Mouse (Mus musculus) CH12.LX (cell line): ENCODE data around the gene Katnbl1. TPM values are rescaled to one million over a fixed set of nuclear protein-coding genes. Genes with fewer than 3 reads are reported as not detected.

Experiments used
- DNase-seq: peaks from one replicate; pipeline ENCODE4 v3.0.0-alpha.2; 2013; ENCODE audit errors: extremely low read depth
- H3K27ac ChIP-seq: 2 replicates; pipeline ENCODE4 v1.5.1; 2012; ENCODE audit warnings: low read depth, mild to moderate bottlenecking, control low read depth, moderate library complexity; ENCODE audit not compliant: insufficient read depth
- H3K27me3 ChIP-seq: replicated peaks from 2 replicates; pipeline ENCODE3; 2012; ENCODE audit warnings: inconsistent platforms
- H3K36me3 ChIP-seq, 2 experiments: replicated peaks in 1 of 2; 2 replicates each; pipeline versions ENCODE3 to v1.6.1; 2012; ENCODE audit warnings: inconsistent platforms in 1 of 2, low read length in 1 of 2, mild to moderate bottlenecking in 1 of 2, mixed read lengths in 1 of 2, moderate library complexity in 1 of 2; ENCODE audit not compliant: control insufficient read depth in 1 of 2, insufficient read depth in 1 of 2
- H3K4me1 ChIP-seq, 2 experiments: 2 replicates each; pipeline ENCODE4 v1.6.1; 2012; ENCODE audit warnings: inconsistent platforms in 1 of 2, moderate library complexity in 1 of 2; ENCODE audit not compliant: insufficient read depth in 2 of 2, control insufficient read depth in 1 of 2
- H3K4me2 ChIP-seq: 2 replicates; pipeline ENCODE4 v1.6.1; 2012; ENCODE audit warnings: low read depth, mild to moderate bottlenecking, control low read depth; ENCODE audit not compliant: poor library complexity, insufficient read depth, severe bottlenecking
- H3K4me3 ChIP-seq, 3 experiments: fragments of 150-350 bp in 1 of 3; sonication (generic) in 1 of 3; replicated peaks in 1 of 3; 2 replicates each; pipeline versions ENCODE3 to v1.5.1; 2011 to 2012; ENCODE audit warnings: low read depth in 2 of 3, low read length in 2 of 3, mild to moderate bottlenecking in 2 of 3, moderate library complexity in 2 of 3, control low read depth in 1 of 3, improper control_type of control experiment in 1 of 3, inconsistent platforms in 1 of 3, mixed read lengths in 1 of 3; ENCODE audit not compliant: poor library complexity in 1 of 3
- H3K79me2 ChIP-seq: replicated peaks from 2 replicates; pipeline ENCODE4 v1.6.1; 2012; ENCODE audit warnings: mild to moderate bottlenecking, moderate library complexity; ENCODE audit not compliant: control insufficient read depth, poor library complexity, insufficient read depth, severe bottlenecking; ENCODE audit errors: extremely low read depth
- H3K9ac ChIP-seq: 2 replicates; pipeline ENCODE4 v1.6.1; 2012; ENCODE audit warnings: low read depth, mild to moderate bottlenecking, control low read depth, moderate library complexity; ENCODE audit not compliant: insufficient read depth
- H3K9me3 ChIP-seq: replicated peaks from 2 replicates; pipeline ENCODE3; 2012; ENCODE audit warnings: low read length, inconsistent platforms, mixed read lengths
- CHD1 ChIP-seq: IDR thresholded peaks from 2 replicates; pipeline ENCODE4 v1.6.1; 2012; ENCODE audit warnings: low read depth, low read length, improper control_type of control experiment, inconsistent platforms
- CHD2 ChIP-seq: IDR thresholded peaks from 2 replicates; pipeline ENCODE4 v1.6.1; 2011; ENCODE audit warnings: low read length, improper control_type of control experiment
- CTCF ChIP-seq, 2 experiments: IDR thresholded peaks in 1 of 2; conservative IDR thresholded peaks in 1 of 2; 2 replicates each; pipeline ENCODE4 v1.5.1; 2011 to 2012; ENCODE audit warnings: low read depth in 2 of 2, low read length in 2 of 2, improper control_type of control experiment in 1 of 2, inconsistent platforms in 1 of 2, mild to moderate bottlenecking in 1 of 2, moderate library complexity in 1 of 2
- EP300 ChIP-seq: IDR thresholded peaks from 2 replicates; pipeline ENCODE4 v1.6.1; 2011; ENCODE audit warnings: low read length, improper control_type of control experiment
- KAT2A ChIP-seq: IDR thresholded peaks from 2 replicates; pipeline ENCODE4 v1.6.1; 2012; ENCODE audit warnings: low read length, improper control_type of control experiment, inconsistent platforms; ENCODE audit not compliant: insufficient replicate concordance
- MAFK ChIP-seq: IDR thresholded peaks from 2 replicates; pipeline ENCODE4 v1.6.1; 2011; ENCODE audit warnings: low read length, improper control_type of control experiment; ENCODE audit not compliant: insufficient replicate concordance
- MAX ChIP-seq: IDR thresholded peaks from 2 replicates; pipeline ENCODE4 v1.6.1; 2011; ENCODE audit warnings: low read length, improper control_type of control experiment
- MAZ ChIP-seq: IDR thresholded peaks from 2 replicates; pipeline ENCODE4 v1.6.1; 2012; ENCODE audit warnings: low read depth, mild to moderate bottlenecking, inconsistent platforms, low read length, improper control_type of control experiment, moderate library complexity
- MEF2A ChIP-seq: IDR thresholded peaks from 2 replicates; pipeline ENCODE4 v1.6.1; 2014; ENCODE audit warnings: low read depth, mild to moderate bottlenecking, inconsistent platforms, low read length, improper control_type of control experiment, borderline replicate concordance
- NELFE ChIP-seq: IDR thresholded peaks from 2 replicates; pipeline ENCODE4 v1.6.1; 2011; ENCODE audit warnings: low read depth, low read length, improper control_type of control experiment
- PAX5 ChIP-seq: IDR thresholded peaks from 2 replicates; pipeline ENCODE4 v1.6.1; 2012; ENCODE audit warnings: low read length, inconsistent platforms, mixed read lengths
- POLR2A ChIP-seq: IDR thresholded peaks from 2 replicates; pipeline ENCODE4 v1.6.1; 2011; ENCODE audit warnings: low read depth, mild to moderate bottlenecking, improper control_type of control experiment, low read length
- SMC3 ChIP-seq: IDR thresholded peaks from 2 replicates; pipeline ENCODE4 v1.6.1; 2011; ENCODE audit warnings: low read depth, low read length, improper control_type of control experiment
- TBP ChIP-seq: conservative IDR thresholded peaks from 2 replicates; pipeline ENCODE4 v1.6.1; 2011; ENCODE audit warnings: low read depth, low read length, improper control_type of control experiment
- TCF12 ChIP-seq: IDR thresholded peaks from 2 replicates; pipeline ENCODE4 v1.6.1; 2014; ENCODE audit warnings: low read depth, mild to moderate bottlenecking, inconsistent platforms, low read length, improper control_type of control experiment
- UBTF ChIP-seq: IDR thresholded peaks from 2 replicates; pipeline ENCODE4 v1.6.1; 2012; ENCODE audit warnings: low read depth, mild to moderate bottlenecking, inconsistent platforms, low read length, improper control_type of control experiment, moderate library complexity
- USF2 ChIP-seq: conservative IDR thresholded peaks from 2 replicates; pipeline ENCODE4 v1.6.1; 2011; ENCODE audit warnings: low read depth, low read length, improper control_type of control experiment
- ZC3H11A ChIP-seq: IDR thresholded peaks from 2 replicates; pipeline ENCODE4 v1.6.1; 2012; ENCODE audit warnings: low read depth, mild to moderate bottlenecking, inconsistent platforms, low read length, improper control_type of control experiment
- ZKSCAN1 ChIP-seq: IDR thresholded peaks from 2 replicates; pipeline ENCODE4 v1.6.1; 2012; ENCODE audit warnings: low read depth, inconsistent platforms, low read length, improper control_type of control experiment, borderline replicate concordance
- ZMIZ1 ChIP-seq: IDR thresholded peaks from 2 replicates; pipeline ENCODE4 v1.6.1; 2012; ENCODE audit warnings: low read depth, mild to moderate bottlenecking, inconsistent platforms, low read length, improper control_type of control experiment
- ZNF384 ChIP-seq: IDR thresholded peaks from 2 replicates; pipeline ENCODE4 v1.6.1; 2012; ENCODE audit warnings: low read depth, low read length, improper control_type of control experiment, inconsistent platforms
- dilution Hi-C: fragments of 300-500 bp; cut with MboI; formaldehyde crosslinking; loops from 2 replicates; pipeline ENCODE4 v1.14.3; 2020; ENCODE audit warnings: low sequenced_read_pairs; ENCODE audit not compliant: extremely low pct_unique_long_range_greater_than_20kb, extremely low pct_ligation_motif_present
- in situ Hi-C: fragments of 300-500 bp; cut with MboI; formaldehyde crosslinking; loops from 3 replicates; pipeline ENCODE4 v1.14.3; 2019; ENCODE audit warnings: low sequenced_read_pairs, low pct_ligation_motif_present, low pct_unique_long_range_greater_than_20kb, mixed read lengths
- polyA plus RNA-seq: library from polyadenylated mRNA; unstranded; fragments of >175 nt; gene quantifications from 2 replicates; pipeline ENCODE4 v1.2.1, GENCODE M21; 2012; ENCODE audit warnings: low read depth; ENCODE audit not compliant: insufficient read length
- total RNA-seq, 2 experiments: library from RNA; depleted of rRNA; stranded (reverse); fragments of 300-350 nt in 1 of 2; fragments of >200 nt in 1 of 2; gene quantifications; 2 replicates each; pipeline ENCODE4 v1.2.3; 2012 to 2014

Gene Katnbl1
- total and polyA plus RNA-seq, 3 experiments = 9.7 to 39.8 (median 20.1) TPM

GRCm38 (mm10) chr2:112381219-112381618, 2.2 kb downstream of the Katnbl1 start:
- no peak overlapping the region for H3K4me3 ChIP-seq
- no peak overlapping the region for H3K4me2 ChIP-seq
- dilution Hi-C loops = no loop called here

GRCm38 (mm10) chr2:112390843-112391242, 11.8 kb downstream of the Katnbl1 start:
- DNase-seq = no peak
- H3K4me2 ChIP-seq = no peak overlapping the region
- H3K9ac ChIP-seq = no peak overlapping the region
- no peak for TF ChIP-seq ZKSCAN1
- TF ChIP-seq PAX5 = no peak
- no peak for TF ChIP-seq MAZ
- dilution Hi-C loops (no loop called here), in situ Hi-C loops (no loop called here)
- no peaks in the 10 kb centered on the region for H3K27me3 ChIP-seq
- no peak overlapping the region for H3K4me3 ChIP-seq
- H3K36me3 ChIP-seq = peaks cover 0 to 22% of the 10 kb centered on the region in 2 experiments
- no peaks in the 10 kb centered on the region for H3K9me3 ChIP-seq
- no peak overlapping the region for H3K27ac ChIP-seq
- H3K4me1 ChIP-seq = peaks cover 0 to 6% of the 10 kb centered on the region in 2 experiments; a peak in 2 of 4 replicates
- H3K79me2 ChIP-seq = peaks cover 36% of the 10 kb centered on the region

More at GRCm38 (mm10) chr2:112381219-112381618, 2.2 kb downstream of the Katnbl1 start:
- no peaks in the 10 kb centered on the region for H3K9me3 ChIP-seq
- no peak overlapping the region for H3K9ac ChIP-seq
- peaks cover 0 to 27% of the 10 kb centered on the region in 2 experiments; a peak in 2 of 4 replicates for H3K4me1 ChIP-seq
- no peaks in the 10 kb centered on the region for H3K27me3 ChIP-seq
- no peak overlapping the region for H3K27ac ChIP-seq
- DNase-seq = no peak
- in situ Hi-C loops = no loop called here
- TF ChIP-seq USF2 (no peak), MAFK (no peak), SMC3 (no peak), NELFE (no peak), ZMIZ1 (no peak), EP300 (no peak), TCF12 (no peak), KAT2A (no peak), CHD2 (no peak), ZNF384 (no peak), MAX (no peak), UBTF (no peak), CHD1 (no peak), CTCF (conservative IDR thresholded peaks at IDR 0.05 in 1 of 2, IDR thresholded peaks at IDR 0.05 in 1 of 2; ENCODE audit: low read depth in 2 of 2, low read length in 2 of 2) (no peak), ZC3H11A (no peak), TBP (no peak), MAZ (no peak), MEF2A (no peak), POLR2A (no peak)
- TF ChIP-seq, all 38 proteins: peak for 0
- peaks cover 0 to 12% of the 10 kb centered on the region in 2 experiments for H3K36me3 ChIP-seq
- H3K79me2 ChIP-seq = peaks cover 52% of the 10 kb centered on the region
